Mouse (Mus musculus): ENCODE results near the gene Galnt4.

DNA sequence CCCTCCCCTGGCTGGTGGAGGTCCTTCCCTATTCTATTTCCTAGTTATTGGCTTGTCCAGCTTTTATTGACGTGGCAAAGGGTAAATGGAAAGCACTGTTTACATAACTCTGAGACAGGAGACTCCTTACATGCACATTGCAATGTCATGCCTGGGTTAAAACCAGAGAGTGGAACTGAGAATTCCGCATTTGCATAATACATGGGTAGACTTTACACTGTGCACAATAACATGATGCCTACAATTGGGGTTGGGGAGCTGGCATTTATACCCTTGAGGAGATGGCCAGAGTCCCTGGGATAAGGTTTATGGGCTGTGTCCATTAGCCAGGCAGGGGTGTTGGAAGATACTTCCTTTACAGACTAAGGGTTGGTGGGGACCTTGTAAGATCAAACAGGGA is 14.6 kb upstream of the Galnt4 start:
- no peak for TF ChIP-seq CTCF (conservative IDR thresholded peaks at IDR 0.05; ENCODE audit: low read length)
- no peak for TF ChIP-seq POU5F1 (IDR thresholded peaks at IDR 0.05; ENCODE audit: borderline replicate concordance, low read length)
